Mouse (Mus musculus) neural tube, embryonic 11.5 days (tissue): Measurements from ENCODE around the gene Mocs1. TPM values are rescaled to one million over a fixed set of nuclear protein-coding genes. Genes with fewer than 3 reads are reported as not detected.

Experiments
- ATAC-seq: fragments of 200-750 bp; cut with Nextera tagmentation; 2 replicates; pipeline ENCODE4 v1.8.0; 2017; ENCODE audit warnings: moderate number of reproducible peaks, mild to moderate bottlenecking, moderate TSS enrichment, moderate library complexity; ENCODE audit not compliant: insufficient read depth, low FRiP score, low TSS enrichment
- DNase-seq: peaks from one replicate; pipeline ENCODE4 v3.0.0-alpha.2; 2015; ENCODE audit warnings: low spot score
- H3K27ac ChIP-seq: fragments of 300-500 bp; sonication (generic); 2 replicates; pipeline ENCODE4 v1.5.1; 2014; ENCODE audit warnings: low read depth, mild to moderate bottlenecking, low read length
- H3K27me3 ChIP-seq: fragments of 300-500 bp; sonication (generic); 2 replicates; pipeline ENCODE4 v1.6.1; 2014; ENCODE audit warnings: mild to moderate bottlenecking, low read length, mixed read lengths; ENCODE audit not compliant: control insufficient read depth, insufficient read depth
- H3K36me3 ChIP-seq: fragments of 300-500 bp; sonication (generic); 2 replicates; pipeline ENCODE4 v1.6.1; 2014; ENCODE audit warnings: mild to moderate bottlenecking, low read length, moderate library complexity, mixed read lengths; ENCODE audit not compliant: control insufficient read depth, insufficient read depth
- H3K4me1 ChIP-seq: fragments of 300-500 bp; sonication (generic); 2 replicates; pipeline ENCODE4 v1.6.1; 2014; ENCODE audit warnings: low read length, mixed read lengths; ENCODE audit not compliant: control insufficient read depth, insufficient read depth
- H3K4me2 ChIP-seq: fragments of 300-500 bp; sonication (generic); 2 replicates; pipeline ENCODE4 v1.6.1; 2014; ENCODE audit warnings: low read depth, mild to moderate bottlenecking, moderate library complexity
- H3K4me3 ChIP-seq: fragments of 300-500 bp; sonication (generic); 2 replicates; pipeline ENCODE4 v1.5.1; 2014; ENCODE audit warnings: low read depth, low read length
- H3K9ac ChIP-seq: fragments of 300-500 bp; sonication (generic); 2 replicates; pipeline ENCODE4 v1.6.1; 2014; ENCODE audit warnings: mild to moderate bottlenecking, low read length
- H3K9me3 ChIP-seq: fragments of 300-500 bp; sonication (generic); 2 replicates; pipeline ENCODE4 v1.6.1; 2016; ENCODE audit warnings: low read length; ENCODE audit not compliant: control insufficient read depth
- WGBS: fragments of 180-500 bp; shearing (Covaris S2); extraction: QIAGEN DNeasy Blood & Tissue Kit; methylation state at CpG from one replicate; pipeline ENCODE4 v1.1.7; 2014; 5-methylcytosine and 5-hydroxymethylcytosine counted together
- polyA plus RNA-seq: library from polyadenylated mRNA; unstranded; fragments of >200 nt; fragmentation: Nextera tagmentation; extraction: Ambion mirVana; gene quantifications from 2 replicates; pipeline ENCODE4 v1.2.1, GENCODE M21; 2014

Mocs1 gene
- polyA plus RNA-seq, 1 experiment from 2014 or later: 7.1 TPM

DNA sequence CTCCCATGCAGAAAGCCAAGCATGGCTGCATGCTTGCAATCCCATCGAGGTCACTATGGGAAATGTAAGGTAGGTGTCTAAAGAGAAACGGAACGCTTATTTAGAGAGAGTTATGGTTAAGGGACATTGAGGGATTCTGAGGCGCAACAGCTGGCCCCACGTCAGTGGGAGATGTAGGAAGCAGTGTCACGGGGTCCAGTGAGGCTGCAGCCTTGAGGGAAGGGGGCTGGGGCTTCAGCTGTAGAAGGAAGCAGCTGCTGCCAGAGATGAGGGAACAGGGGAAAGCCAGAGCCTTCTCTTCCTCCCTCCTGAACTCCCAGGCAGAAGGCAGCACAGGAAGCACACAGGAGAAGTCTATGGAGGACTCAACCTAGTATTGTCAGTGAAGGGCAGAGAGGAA, 22.8 kb downstream of the Mocs1 start:
- DNase-seq: no peak
- no peak for ATAC-seq
- Histone ChIP-seq H3K4me3 (no peak overlapping the region), H3K4me1 (no peaks in the 10 kb centered on the region), H3K9me3 (no peaks in the 10 kb centered on the region), H3K27me3 (no peaks in the 10 kb centered on the region), H3K9ac (no peak overlapping the region), H3K36me3 (peaks cover 4% of the 10 kb centered on the region; the same call in 1 of the 2 replicates), H3K4me2 (no peak overlapping the region), H3K27ac (no peak overlapping the region)
- 84% methylated on average over 6 of the region's 6 CpGs for WGBS

DNA sequence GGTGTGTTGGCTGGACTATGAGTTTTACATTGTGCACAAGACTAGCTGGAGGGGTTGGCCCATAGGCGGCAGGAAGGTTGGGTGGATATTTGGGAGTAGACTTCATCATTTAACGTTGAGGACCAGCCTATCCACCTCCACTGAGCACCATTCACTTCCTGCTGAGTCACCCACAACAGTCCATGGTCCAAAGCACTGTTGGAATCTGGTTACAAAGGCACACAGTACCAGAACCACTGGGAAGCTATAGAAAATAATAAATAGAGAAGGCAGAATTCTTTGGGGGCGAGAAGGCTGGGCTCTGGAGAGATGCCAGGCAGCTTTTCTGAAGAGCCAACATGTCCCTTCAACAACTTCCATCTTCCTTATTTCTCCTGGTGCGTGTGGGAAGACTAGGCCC, 28.2 kb downstream of the Mocs1 start:
- WGBS: 84% methylated on average over 4 of the region's 4 CpGs
- no peak overlapping the region for H3K4me3 ChIP-seq
- no peaks in the 10 kb centered on the region for H3K4me1 ChIP-seq
- H3K9me3 ChIP-seq: no peaks in the 10 kb centered on the region
- ATAC-seq: no peak
- peaks cover 4% of the 10 kb centered on the region; the same call in 1 of the 2 replicates for H3K36me3 ChIP-seq
- no peaks in the 10 kb centered on the region for H3K27me3 ChIP-seq
- H3K4me2 ChIP-seq: no peak overlapping the region
- no peak for DNase-seq
- no peak overlapping the region for H3K27ac ChIP-seq
- H3K9ac ChIP-seq: no peak overlapping the region

DNA sequence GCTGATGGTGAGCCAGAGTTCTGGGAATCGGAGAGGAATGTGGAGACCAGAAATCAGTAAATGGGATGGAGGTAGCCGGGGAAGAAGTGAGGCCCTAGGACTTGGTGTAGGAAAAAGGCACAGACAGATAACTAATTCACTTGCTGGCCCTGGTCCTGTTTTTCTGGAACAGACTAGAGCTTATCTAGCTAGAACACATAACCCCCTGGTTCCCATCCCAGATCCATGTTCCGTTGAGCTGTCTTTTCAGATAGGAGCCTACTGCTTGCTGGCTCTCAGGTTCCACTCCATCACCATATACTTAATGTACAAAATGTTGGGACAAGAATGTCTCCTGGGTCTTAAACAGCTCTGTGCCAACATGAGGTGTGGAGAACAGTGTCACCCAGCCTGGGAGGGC, 29.7 kb downstream of the Mocs1 start:
- DNase-seq (no peak), ATAC-seq (no peak)
- no peaks in the 10 kb centered on the region for H3K27me3 ChIP-seq
- no peak overlapping the region for H3K27ac ChIP-seq
- H3K4me3 ChIP-seq: no peak overlapping the region
- H3K4me1 ChIP-seq: no peaks in the 10 kb centered on the region
- H3K9ac ChIP-seq: no peak overlapping the region
- peaks cover 2% of the 10 kb centered on the region; the same call in 1 of the 2 replicates for H3K36me3 ChIP-seq
- WGBS: 90% methylated on average over 3 of the region's 3 CpGs
- no peaks in the 10 kb centered on the region for H3K9me3 ChIP-seq
- no peak overlapping the region for H3K4me2 ChIP-seq

DNA sequence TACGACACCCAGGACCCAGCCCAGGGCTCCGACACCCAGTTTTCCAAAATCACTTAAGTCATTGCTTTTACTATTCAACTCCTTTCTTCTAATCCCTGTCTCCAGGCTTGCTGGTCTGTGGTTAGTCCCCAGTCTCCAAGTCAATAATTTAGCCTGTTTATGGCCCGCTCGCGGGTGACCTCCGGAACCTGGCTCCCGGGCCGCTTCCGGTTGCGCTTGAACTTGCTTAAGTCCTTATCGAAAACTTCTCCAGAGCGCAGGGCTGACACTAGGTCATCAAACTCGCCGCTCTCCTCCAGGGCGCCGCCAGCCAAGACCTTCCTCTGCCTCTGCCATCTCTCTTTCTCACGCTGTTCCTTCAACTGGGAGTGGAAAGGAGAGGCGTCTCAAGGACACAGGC, 30.2 kb downstream of the Mocs1 start:
- no peaks in the 10 kb centered on the region for H3K27me3 ChIP-seq

DNA sequence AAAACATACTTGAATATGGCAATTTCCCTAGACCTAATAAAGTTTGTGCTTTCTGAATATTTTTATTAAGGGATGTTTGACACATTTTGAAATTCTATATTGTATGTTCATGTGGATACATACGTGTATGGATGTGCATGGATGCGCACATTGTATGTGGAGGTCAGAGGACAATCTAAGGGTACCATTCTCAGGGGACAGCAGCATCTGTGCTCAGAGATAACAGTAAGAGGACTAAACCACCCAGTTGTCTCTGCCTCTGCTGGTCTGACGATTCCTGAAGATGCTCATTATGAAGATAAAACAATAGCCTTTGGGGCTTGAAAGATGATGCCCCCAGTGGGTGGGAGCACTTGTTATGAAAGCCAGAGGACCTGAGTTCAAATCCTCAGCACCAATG, 36.7 kb downstream of the Mocs1 start:
- DNase-seq: no peak
- H3K4me1 ChIP-seq: no peaks in the 10 kb centered on the region
- ATAC-seq: no peak
- H3K4me3 ChIP-seq: no peak overlapping the region
- no peak overlapping the region for H3K27ac ChIP-seq
- no peak overlapping the region for H3K4me2 ChIP-seq
- WGBS: 87% methylated on average over 3 of the region's 3 CpGs
- H3K36me3 ChIP-seq: no peaks in the 10 kb centered on the region
- no peak overlapping the region for H3K9ac ChIP-seq
- no peaks in the 10 kb centered on the region for H3K9me3 ChIP-seq
- H3K27me3 ChIP-seq: no peaks in the 10 kb centered on the region

More for the DNA sequence above, 30.2 kb downstream of the Mocs1 start:
- H3K36me3 ChIP-seq: peaks cover 2% of the 10 kb centered on the region; the same call in 1 of the 2 replicates
- WGBS: 93% methylated on average over 17 of the region's 18 CpGs
- DNase-seq (no peak), ATAC-seq (no peak)
- no peak overlapping the region for H3K27ac ChIP-seq
- no peaks in the 10 kb centered on the region for H3K9me3 ChIP-seq
- H3K4me1 ChIP-seq: no peaks in the 10 kb centered on the region
- H3K9ac ChIP-seq: no peak overlapping the region
- H3K4me2 ChIP-seq: no peak overlapping the region
- no peak overlapping the region for H3K4me3 ChIP-seq

DNA sequence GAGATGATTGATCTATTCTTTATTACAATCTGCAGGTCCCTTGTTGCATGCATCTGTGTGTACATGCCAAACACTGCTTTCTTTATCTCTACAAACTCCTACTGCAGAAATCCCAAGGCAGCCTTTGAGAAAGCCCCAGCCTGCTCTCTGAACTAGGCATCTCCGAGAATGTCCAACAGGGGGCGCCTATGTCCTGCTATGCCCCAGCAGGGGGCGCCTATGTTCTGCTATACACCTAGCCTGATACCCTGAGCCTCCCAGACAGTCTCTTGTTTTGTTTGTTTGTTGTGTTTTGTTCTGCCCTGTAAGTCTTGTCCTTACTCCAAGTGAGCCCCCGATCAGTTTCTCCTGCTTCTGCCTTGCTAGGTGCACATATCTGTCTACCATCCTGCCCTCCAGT, 40.1 kb downstream of the Mocs1 start:
- H3K27me3 ChIP-seq: no peaks in the 10 kb centered on the region
- H3K4me2 ChIP-seq: no peak overlapping the region
- H3K27ac ChIP-seq: no peak overlapping the region
- 41% methylated on average over 4 of the region's 4 CpGs for WGBS
- H3K4me3 ChIP-seq: no peak overlapping the region
- no peaks in the 10 kb centered on the region for H3K9me3 ChIP-seq
- H3K36me3 ChIP-seq: no peaks in the 10 kb centered on the region
- no peak for ATAC-seq
- no peak overlapping the region for H3K9ac ChIP-seq
- no peaks in the 10 kb centered on the region for H3K4me1 ChIP-seq
- DNase-seq: peak; percentile 75

DNA sequence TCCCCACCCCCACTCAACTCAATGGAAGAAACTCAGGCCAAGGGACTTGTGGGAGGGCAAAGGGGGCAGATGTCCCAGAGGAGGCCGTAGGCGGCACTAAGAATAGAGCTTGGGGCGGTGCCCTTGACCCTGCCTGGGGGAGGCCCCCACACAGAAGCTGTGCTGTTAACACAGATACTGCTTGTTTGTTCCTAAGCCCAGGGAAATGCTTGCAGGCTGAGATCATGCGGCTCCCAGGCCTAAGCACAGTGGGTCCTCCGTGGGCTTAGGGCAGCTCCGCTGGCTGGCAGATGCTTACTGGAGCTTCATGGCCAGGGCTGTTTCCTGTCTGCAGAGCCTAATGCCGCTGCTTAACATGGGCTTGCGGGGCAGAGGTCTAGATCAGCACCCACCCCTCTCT, 44.5 kb downstream of the Mocs1 start:
- Histone ChIP-seq H3K27ac (no peak overlapping the region), H3K4me3 (no peak overlapping the region), H3K27me3 (no peaks in the 10 kb centered on the region), H3K4me2 (no peak overlapping the region), H3K4me1 (no peaks in the 10 kb centered on the region), H3K36me3 (no peaks in the 10 kb centered on the region), H3K9ac (no peak overlapping the region), H3K9me3 (no peaks in the 10 kb centered on the region)
- ATAC-seq: no peak; the same call in 1 of the 2 replicates
- 71% methylated on average over 8 of the region's 8 CpGs for WGBS
- no peak for DNase-seq

DNA sequence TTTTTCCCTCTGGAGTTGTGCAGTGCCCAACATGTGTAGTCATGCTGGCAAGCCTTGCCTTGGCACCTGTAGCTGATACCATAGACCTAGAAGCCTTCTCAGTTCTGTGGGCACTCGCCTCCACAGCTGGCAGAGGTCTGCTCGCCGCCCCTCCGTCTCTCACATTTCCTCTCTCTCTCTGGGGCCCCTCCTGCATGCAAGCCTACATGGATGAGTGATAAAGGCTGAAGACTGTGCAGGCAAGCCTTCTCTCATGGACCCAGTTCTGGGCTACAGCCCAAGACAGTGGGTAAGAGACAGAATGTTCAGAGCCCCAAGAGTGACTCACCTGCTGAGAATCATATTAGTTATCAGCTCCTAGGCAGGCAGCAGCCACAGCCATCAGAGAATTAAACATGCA, 45.9 kb downstream of the Mocs1 start:
- no peaks in the 10 kb centered on the region for H3K36me3 ChIP-seq
- WGBS: 93% methylated on average over 4 of the region's 4 CpGs
- no peak overlapping the region for H3K27ac ChIP-seq
- DNase-seq (no peak), ATAC-seq (no peak)
- no peaks in the 10 kb centered on the region for H3K4me1 ChIP-seq
- H3K4me3 ChIP-seq: no peak overlapping the region
- H3K27me3 ChIP-seq: no peaks in the 10 kb centered on the region
- no peak overlapping the region for H3K9ac ChIP-seq
- no peaks in the 10 kb centered on the region for H3K9me3 ChIP-seq
- H3K4me2 ChIP-seq: no peak overlapping the region

DNA sequence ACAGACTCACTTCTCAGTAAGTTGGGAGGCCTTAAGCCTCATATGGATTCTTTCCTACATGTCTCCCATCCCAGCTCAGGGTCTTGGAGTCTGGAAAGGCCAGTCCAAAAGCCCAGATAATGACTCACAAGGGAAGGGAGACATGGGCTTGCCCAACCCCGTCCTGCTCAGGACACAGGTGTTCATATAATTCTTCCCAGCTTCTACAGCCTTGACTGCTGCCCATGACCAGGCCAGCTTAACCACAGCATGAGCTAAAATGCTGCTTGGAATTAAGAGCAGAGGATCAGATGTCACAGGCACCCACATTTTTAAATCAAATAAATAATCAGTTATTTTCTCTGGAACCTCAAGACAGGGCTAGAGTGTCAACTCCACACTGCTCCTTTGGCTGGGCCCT, 47.0 kb downstream of the Mocs1 start:
- no peaks in the 10 kb centered on the region for H3K36me3 ChIP-seq
- H3K4me2 ChIP-seq: no peak overlapping the region
- no peak overlapping the region for H3K27ac ChIP-seq
- no peak overlapping the region for H3K9ac ChIP-seq
- no peaks in the 10 kb centered on the region for H3K27me3 ChIP-seq
- ATAC-seq: no peak
- no peaks in the 10 kb centered on the region for H3K4me1 ChIP-seq
- WGBS: 78% methylated on average over 1 of the region's 1 CpGs
- H3K4me3 ChIP-seq: no peak overlapping the region
- H3K9me3 ChIP-seq: no peaks in the 10 kb centered on the region
- no peak for DNase-seq
